Mouse (Mus musculus): Measurements from ENCODE around the gene Olfr74.
"Not testable (repeated sequence)": the region's sequence is repeated elsewhere in the genome, so short reads cannot be mapped to it uniquely, and the experiment has no call there.

Gene Olfr74

GRCm38 (mm10) chr2:87974563-87974962, at the start of gene Olfr74:
Gene Olfr74 (minus strand): TSS chr2:87974663.
- DNase-seq (ENCODE audit: low spot score in 2 of 2), result no peak

DNA sequence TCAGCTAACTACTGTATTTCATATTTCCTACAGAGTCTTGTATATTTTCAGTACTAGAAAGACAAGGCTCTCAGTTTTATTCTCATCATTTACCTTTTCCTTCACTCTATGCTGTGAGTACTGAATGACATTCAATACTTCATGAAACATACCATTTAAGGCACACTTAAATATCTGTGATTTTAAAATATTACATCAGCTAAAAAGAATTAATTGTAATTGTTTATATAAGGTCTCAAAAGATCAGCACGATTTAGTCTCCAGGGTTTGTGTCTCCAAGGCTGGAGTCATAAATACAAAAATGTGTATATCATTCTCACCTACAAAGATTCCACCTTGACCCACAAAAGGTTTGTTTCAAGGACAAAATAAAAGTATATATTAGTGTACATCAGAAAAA, 48.0 kb upstream of the Olfr74 start, which contains the start of gene Olfr1161:
Gene Olfr1161 (plus strand): TSS at position 301 of the 400 bp plus-strand sequence.
- DNase-seq (ENCODE audit: low spot score in 2 of 2), result not testable (repeated sequence)

DNA sequence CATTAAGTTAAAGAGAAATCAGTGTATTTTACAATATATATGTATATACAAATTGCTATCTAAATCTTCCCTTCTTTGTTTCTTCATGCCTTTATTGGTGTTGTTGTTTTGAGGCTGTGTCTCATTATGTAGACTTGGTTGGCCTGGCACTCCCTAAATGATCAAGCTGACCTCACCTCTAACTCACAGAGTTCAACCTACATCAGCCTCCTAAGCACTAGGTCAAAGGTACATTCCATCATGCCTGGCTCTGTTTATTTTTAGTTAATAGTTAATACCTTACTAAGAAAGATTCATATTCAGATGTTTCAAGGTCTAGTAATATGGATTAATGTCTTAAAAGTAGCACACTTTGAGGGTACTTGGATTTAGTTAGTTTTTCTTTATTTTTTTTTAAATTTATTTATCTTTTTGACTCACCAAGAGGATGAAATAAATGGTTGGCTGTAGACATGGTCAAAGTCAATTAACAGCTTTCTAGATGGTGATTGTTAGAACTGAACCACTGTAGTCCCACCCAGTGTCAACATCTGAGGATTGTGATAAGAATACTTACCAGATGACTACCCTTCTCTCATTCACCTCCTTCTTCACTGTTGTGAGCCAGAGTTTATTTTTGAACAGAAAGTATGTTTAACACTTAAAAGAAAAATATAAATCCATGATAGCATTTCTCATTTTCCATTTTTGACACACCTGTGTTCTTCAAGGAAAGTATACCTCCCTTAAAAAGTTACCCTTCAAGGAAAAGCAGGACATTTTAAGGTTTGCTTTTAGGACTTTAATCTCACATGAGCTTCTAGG, 33.3 kb upstream of the Olfr74 start, which contains the start of gene Olfr1160:
Gene Olfr1160 (minus strand): TSS at position 754 of the 804 bp plus-strand sequence.
- DNase-seq (ENCODE audit: low spot score in 2 of 2), result no peak

- no peak for DNase-seq (ENCODE audit: low spot score in 2 of 2)
Measured at GRCm38 (mm10) chr2:87989813-87990212, 15.3 kb upstream of the Olfr74 start, which contains the start of gene Olfr1158. Gene Olfr1158 (plus strand): TSS chr2:87990113.

- no peak for DNase-seq (ENCODE audit: low spot score in 2 of 2)
Measured at GRCm38 (mm10) chr2:87968199-87968598, 6.3 kb downstream of the Olfr74 start, which contains the start of gene Olfr1157. Gene Olfr1157 (minus strand): TSS chr2:87968299.

GRCm38 (mm10) chr2:87953000-87953399, 21.5 kb downstream of the Olfr74 start, which contains the start of gene Olfr1156:
Gene Olfr1156 (minus strand): TSS chr2:87953100.
- no peak for DNase-seq (ENCODE audit: low spot score in 2 of 2)

GRCm38 (mm10) chr2:87945037-87945436, 29.4 kb downstream of the Olfr74 start, which contains the start of gene Olfr1155:
Gene Olfr1155 (minus strand): TSS chr2:87945137.
- DNase-seq (ENCODE audit: low spot score in 2 of 2), result no peak
